Mouse (Mus musculus) mouse embryonic stem cell (cell line): ENCODE measurements around the gene Ooep.
"Not testable (repeated sequence)": the region's sequence is repeated elsewhere in the genome, so short reads cannot be mapped to it uniquely, and the experiment has no call there.

Experiments used
- in situ Hi-C, 2 experiments: fragments of 300-500 bp; cut with MboI; formaldehyde crosslinking; loops; 1 replicate in 1 of 2; 3 replicates in 1 of 2; pipeline ENCODE4 v1.14.3; 2019 to 2020; ENCODE audit warnings: low sequenced_read_pairs in 2 of 2, low pct_unique_long_range_greater_than_20kb in 1 of 2, mixed read lengths in 1 of 2; ENCODE audit not compliant: unreplicated experiment in 1 of 2

Gene Ooep

GRCm38 (mm10) chr9:78345235-78345634 lies 33.3 kb downstream of the Ooep start:
- in situ Hi-C loops, result not testable (repeated sequence)

- in situ Hi-C loops, result not testable (repeated sequence)
Observed at GRCm38 (mm10) chr9:78343055-78343454, 35.5 kb downstream of the Ooep start.

GRCm38 (mm10) chr9:78342494-78342893 lies 36.0 kb downstream of the Ooep start:
- in situ Hi-C loops, result not testable (repeated sequence)

GRCm38 (mm10) chr9:78340324-78340723 lies 38.2 kb downstream of the Ooep start:
- in situ Hi-C loops, result not testable (repeated sequence)

GRCm38 (mm10) chr9:78337050-78337449 lies 41.5 kb downstream of the Ooep start:
- in situ Hi-C loops, result not testable (repeated sequence)

GRCm38 (mm10) chr9:78327289-78327688 lies 51.2 kb downstream of the Ooep start, which contains the start of gene Omt2b:
TSS of gene Omt2b (plus strand) at chr9:78327589.
- in situ Hi-C loops, result not testable (repeated sequence)
